Mouse (Mus musculus) activated CD4-positive, CD25-positive, alpha-beta regulatory T cell, adult 4 months (primary cell): ENCODE results near the gene Rnf130. TPM values are rescaled to one million over a fixed set of nuclear protein-coding genes. Genes with fewer than 3 reads are reported as not detected.
"Not testable (repeated sequence)": the region's sequence is repeated elsewhere in the genome, so short reads cannot be mapped to it uniquely, and the experiment has no call there.

Experiments used
- ATAC-seq: one replicate; pipeline ENCODE4 v1.8.0; 2017
- polyA plus RNA-seq, 2 experiments: library from polyadenylated mRNA; unstranded; fragments of 100-300 nt; shearing (Covaris generic); gene quantifications; one replicate each; pipeline ENCODE4 v1.2.1; 2017

Gene Rnf130
- polyA plus RNA-seq, 2 experiments from 2014 or later: 0.73 to 1.9 TPM

- no peak for ATAC-seq
These were observed 66.0 kb downstream of the Rnf130 start for GRCm38 (mm10) chr11:50090982-50091675.

DNA sequence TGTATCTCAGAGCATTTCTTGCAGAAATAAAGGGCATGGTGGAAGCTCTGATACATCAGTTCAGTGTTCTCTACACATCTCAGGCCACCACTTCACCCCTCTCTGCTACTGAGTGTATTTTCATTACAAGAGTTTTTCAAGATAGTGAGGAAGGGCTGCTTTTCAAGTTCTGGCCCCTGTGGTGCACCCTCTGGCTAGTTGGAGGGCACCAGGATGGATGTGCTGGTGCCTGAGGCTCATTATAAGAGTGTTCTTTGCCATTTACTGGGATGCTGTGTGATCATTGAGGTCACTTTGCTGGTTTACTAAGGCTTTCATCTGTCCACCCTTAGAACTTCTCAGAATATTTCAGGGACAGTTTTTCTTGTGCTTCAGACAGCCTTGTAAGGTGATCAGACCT lies 66.5 kb downstream of the Rnf130 start:
- no peak for ATAC-seq

DNA sequence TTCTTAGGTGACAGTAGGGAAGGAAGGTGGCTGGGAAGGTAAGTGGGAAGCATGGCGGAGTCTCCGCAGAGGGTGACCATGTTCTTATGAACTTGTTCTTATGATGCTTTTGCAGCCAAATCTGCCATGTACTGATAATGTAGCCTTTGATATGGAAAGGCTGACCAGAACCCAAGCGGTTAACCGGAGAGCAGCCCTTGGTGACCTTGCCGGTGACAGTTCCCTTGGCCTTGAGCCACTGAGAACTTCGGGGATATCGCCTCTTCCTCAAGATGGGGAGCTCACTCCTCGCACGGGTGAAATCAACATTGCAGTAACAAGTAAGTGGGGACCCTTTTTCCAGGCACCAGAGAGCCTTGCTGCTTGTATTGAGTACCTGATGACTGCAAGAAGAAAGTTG lies 70.5 kb downstream of the Rnf130 start:
- no peak for ATAC-seq

DNA sequence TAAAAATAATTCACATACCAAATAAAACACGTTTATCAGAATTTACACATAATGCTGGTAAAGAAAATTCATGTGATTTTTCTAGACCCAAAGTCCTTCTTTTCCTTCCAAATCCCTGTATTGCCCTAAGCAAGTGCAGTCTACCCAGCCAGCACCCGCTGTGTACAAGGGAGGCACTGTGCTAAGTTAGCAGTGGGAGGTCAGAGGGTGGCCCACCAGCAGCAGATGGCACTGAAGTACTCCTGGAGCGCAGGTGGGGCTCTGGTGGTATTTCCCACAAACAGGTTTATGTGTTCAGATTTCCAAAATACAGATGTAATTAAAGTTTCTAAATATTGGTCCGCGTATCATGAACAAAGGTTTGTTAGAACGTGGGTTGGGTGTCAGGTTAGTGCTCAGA lies 71.9 kb downstream of the Rnf130 start:
- ATAC-seq: no peak

- no peak for ATAC-seq
These were observed 73.9 kb downstream of the Rnf130 start for GRCm38 (mm10) chr11:50098961-50099481.

GRCm38 (mm10) chr11:50099692-50100091 lies 74.5 kb downstream of the Rnf130 start:
- ATAC-seq: no peak

GRCm38 (mm10) chr11:50100548-50101307 lies 75.6 kb downstream of the Rnf130 start:
- no peak for ATAC-seq

DNA sequence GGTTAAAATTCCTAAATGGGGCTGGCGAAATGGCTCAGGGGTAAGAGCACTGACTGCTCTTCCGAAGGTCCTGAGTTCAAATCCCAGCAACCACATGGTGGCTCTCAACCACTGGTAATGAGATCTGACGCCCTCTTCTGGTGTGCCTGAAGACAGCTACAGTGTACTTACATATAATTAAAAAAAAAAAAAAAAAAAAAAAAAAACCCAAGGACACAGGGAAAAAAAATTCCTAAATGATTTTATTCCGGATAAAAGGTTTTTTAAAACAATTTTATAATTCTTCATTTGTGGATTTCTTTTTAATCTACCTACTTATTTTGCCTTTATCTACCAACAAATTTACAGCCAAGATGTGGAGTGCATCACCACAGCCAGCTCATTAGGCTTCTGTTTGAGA lies 76.8 kb downstream of the Rnf130 start:
- not testable (repeated sequence) for ATAC-seq

DNA sequence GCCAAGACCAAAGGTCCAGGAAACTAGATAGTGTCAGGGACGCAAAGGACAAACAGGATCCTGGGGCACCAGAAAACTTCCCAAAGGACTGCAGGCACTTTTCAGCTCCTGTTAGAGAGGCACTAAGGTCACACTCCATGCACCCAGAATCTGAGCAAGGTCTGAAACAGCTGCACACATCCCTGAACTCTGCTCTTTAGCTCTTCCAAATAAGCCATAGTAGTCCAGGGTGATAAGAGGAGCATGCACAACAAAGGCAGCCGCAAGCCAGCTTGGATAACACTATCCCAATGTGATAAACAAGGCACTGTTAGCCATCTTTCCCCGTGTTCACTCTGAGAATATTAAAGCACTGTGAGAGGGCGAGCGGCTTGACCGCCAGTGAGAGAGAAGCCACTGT lies 78.9 kb downstream of the Rnf130 start:
- ATAC-seq: no peak

DNA sequence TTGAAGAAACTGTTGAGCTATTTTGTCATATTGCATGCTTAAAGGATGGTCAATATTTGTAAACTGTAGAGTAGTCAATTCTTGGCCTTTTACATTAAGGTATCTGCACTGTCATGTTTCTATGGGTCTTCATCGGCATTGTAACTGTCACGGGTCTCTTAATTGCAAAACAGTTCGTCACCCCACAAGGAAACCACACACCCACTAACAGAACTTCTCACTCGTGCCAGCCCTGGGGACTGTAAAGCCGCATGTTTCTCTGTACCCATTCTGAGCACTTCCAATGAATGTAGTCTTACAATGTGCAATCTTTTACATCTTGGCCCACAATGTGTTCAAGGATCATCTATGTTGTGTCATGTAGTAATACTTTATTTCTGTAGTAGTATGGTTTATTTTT lies 80.1 kb downstream of the Rnf130 start:
- no peak for ATAC-seq

- ATAC-seq: no peak
These were observed 80.9 kb downstream of the Rnf130 start for GRCm38 (mm10) chr11:50106024-50106423.

DNA sequence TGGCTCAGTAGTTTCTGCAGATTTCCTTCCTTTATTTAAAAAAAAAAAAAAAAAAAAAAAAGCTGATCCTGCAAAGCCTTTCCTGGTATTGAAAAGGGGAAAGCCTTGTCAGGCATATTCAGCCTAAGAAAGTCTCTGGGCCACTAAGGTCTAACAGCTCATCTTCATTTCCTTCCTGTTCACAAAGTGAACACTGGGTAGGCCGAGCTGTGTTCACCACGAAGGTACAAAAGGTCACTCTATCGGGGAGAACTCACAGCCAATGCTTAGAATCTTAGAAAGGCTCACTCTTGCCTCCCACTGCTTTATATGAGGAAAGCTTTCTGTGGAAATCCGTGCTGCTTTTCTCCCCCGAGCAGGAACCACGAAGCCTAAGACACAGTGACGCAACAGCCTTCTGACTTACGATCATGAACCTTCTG lies 83.7 kb downstream of the Rnf130 start:
- ATAC-seq: no peak

DNA sequence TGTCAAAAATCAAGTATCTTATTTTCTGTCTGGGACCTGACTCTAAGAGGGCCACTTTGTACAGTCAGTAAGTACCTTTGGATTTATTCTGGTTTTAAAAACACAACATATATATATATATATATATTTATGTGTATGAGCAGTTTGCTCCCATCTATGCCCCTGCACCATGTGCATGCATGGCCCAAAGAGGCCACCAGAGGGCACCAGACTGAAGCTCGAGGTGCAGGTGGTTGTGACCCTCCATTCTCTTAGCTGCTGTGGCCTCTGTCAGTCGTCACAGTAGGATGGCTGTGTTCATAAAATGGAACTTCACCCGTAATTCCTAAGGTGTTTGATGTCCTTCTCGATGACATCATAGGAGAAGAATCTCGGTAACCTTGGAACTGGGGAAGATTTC lies 89.2 kb downstream of the Rnf130 start:
- peak; percentile 81 for ATAC-seq

GRCm38 (mm10) chr11:50122631-50123081 lies 97.5 kb downstream of the Rnf130 start:
- no peak for ATAC-seq

GRCm38 (mm10) chr11:50127781-50128180 lies 102.6 kb downstream of the Rnf130 start:
- ATAC-seq: no peak

DNA sequence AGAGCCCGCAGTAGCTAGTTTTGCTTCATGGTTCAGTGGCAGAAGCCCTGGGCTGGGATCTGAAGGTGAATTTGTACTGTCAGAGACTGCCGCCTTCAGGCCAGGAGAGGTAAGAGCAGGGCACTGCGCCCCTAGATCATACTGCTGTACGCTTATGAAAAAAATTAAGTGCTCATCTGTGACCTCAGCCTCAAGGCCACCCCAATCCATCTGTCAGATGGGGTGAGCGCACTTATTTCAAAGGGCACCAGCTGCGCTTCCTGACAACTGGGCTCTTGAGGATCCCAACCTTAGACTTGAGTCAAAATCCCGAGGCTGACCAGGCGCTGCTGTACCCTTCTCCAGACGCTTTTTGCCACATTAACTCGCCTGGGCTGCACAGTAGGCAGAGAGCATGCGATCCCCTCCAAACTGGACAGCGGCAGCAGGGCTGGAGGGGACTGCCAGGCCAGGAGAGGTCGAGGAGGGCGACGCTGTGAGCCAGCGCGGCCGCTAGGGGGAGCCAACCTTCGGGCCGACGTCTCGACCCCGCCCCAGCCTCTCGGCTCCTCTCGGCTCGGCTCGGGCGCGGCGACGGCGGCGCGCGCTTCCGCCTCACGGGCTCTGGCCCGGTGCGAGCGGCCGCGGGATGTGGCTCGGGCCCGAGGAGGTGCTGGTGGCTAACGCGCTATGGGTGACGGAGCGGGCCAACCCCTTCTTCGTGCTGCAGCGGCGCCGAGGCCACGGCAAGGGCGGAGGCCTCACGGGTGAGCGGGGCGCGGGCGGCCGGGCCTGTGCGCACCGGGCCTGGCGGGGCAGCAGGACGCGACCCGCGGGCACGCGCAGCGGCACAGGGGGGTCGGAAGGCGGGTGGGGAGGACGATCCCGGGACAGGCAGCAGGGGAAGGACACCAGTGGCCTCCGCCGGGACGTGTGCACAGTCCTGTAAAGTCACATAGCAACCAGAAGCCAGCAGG lies 105.9 kb downstream of the Rnf130 start, which contains the start of gene Tbc1d9b:
TSS of gene Tbc1d9b (plus strand) at position 586 of the 956 bp plus-strand sequence.
- peak; percentile 80 for ATAC-seq

GRCm38 (mm10) chr11:50131801-50132201 lies 106.7 kb downstream of the Rnf130 start:
- peak; percentile 9 for ATAC-seq

- no peak for ATAC-seq
These were observed 107.1 kb downstream of the Rnf130 start for GRCm38 (mm10) chr11:50132265-50132664.

GRCm38 (mm10) chr11:50134136-50134859 lies 109.2 kb downstream of the Rnf130 start:
- ATAC-seq: peak; percentile 17

DNA sequence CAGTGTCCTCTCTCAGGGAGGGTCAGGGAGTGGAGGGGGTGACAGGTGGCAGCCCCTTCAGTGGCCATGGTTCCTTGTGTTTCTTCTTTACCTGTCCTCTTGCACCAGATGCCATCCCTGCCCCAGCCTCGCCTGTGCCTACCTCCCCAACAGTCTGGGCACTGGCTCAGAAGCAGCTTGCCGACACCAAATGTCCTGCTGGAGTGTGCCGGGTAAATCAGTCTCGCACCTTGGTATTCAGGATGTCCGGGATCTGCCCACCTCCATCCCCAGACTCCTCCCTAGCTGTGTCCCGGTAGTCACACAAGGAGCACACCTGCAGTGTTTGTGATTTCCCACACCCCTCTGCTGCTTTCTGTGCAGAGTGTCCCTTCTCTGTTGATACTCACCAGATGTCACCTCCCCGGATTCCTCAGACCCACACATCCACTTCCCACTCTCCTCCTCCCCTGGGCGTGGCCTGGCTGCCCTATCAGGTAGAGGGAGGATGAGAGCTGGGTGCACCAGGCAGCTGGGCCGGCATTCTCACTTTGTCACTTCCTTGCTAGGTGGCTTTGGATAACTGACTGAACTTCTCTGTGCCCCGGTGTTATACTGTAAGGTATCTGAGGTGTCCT lies 113.2 kb downstream of the Rnf130 start:
- no peak for ATAC-seq

GRCm38 (mm10) chr11:50139571-50139970 lies 114.4 kb downstream of the Rnf130 start:
- ATAC-seq: no peak
